Mouse (Mus musculus) heart, embryonic 11.5 days (tissue): Measurements from ENCODE around the gene Arih2. TPM values are rescaled to one million over a fixed set of nuclear protein-coding genes. Genes with fewer than 3 reads are reported as not detected.

Experiments
- ATAC-seq: fragments of 200-750 bp; cut with Nextera tagmentation; replicated peaks from 2 replicates; pipeline ENCODE4 v1.8.0; 2017; ENCODE audit warnings: moderate library complexity; ENCODE audit not compliant: insufficient number of reproducible peaks, low FRiP score, low TSS enrichment
- H3K27ac ChIP-seq: fragments of 300-500 bp; sonication (generic); 2 replicates; pipeline ENCODE4 v1.5.1; 2014; ENCODE audit warnings: mild to moderate bottlenecking, low read depth, low read length
- H3K27me3 ChIP-seq: fragments of 300-500 bp; sonication (generic); 2 replicates; pipeline ENCODE4 v1.6.1; 2014; ENCODE audit warnings: mild to moderate bottlenecking, low read length, mixed read lengths; ENCODE audit not compliant: control insufficient read depth, insufficient read depth
- H3K36me3 ChIP-seq: fragments of 300-500 bp; sonication (generic); 2 replicates; pipeline ENCODE4 v1.6.1; 2014; ENCODE audit warnings: mild to moderate bottlenecking, low read length, moderate library complexity, mixed read lengths; ENCODE audit not compliant: control insufficient read depth, insufficient read depth
- H3K4me1 ChIP-seq: fragments of 300-500 bp; sonication (generic); 2 replicates; pipeline ENCODE4 v1.6.1; 2014; ENCODE audit warnings: low read length; ENCODE audit not compliant: control insufficient read depth, insufficient read depth
- H3K4me2 ChIP-seq: fragments of 300-500 bp; sonication (generic); 2 replicates; pipeline ENCODE4 v1.6.1; 2014; ENCODE audit warnings: mild to moderate bottlenecking, moderate library complexity
- H3K4me3 ChIP-seq: fragments of 300-500 bp; sonication (generic); 2 replicates; pipeline ENCODE4 v1.5.1; 2014; ENCODE audit warnings: low read depth, low read length
- H3K9ac ChIP-seq: fragments of 300-500 bp; sonication (generic); 2 replicates; pipeline ENCODE4 v1.6.1; 2014; ENCODE audit warnings: mild to moderate bottlenecking, low read depth, low read length, moderate library complexity
- H3K9me3 ChIP-seq: fragments of 300-500 bp; sonication (generic); replicated peaks from 2 replicates; pipeline ENCODE4 v1.6.1; 2016; ENCODE audit warnings: low read length; ENCODE audit not compliant: control insufficient read depth
- WGBS: fragments of 180-500 bp; shearing (Covaris S2); extraction: QIAGEN DNeasy Blood & Tissue Kit; methylation state at CpG from one replicate; pipeline ENCODE4 v1.1.7; 2014; ENCODE audit not compliant: insufficient replicate concordance; 5-methylcytosine and 5-hydroxymethylcytosine counted together
- polyA plus RNA-seq: library from polyadenylated mRNA; unstranded; fragments of >200 nt; fragmentation: Nextera tagmentation; extraction: Ambion mirVana; gene quantifications from 2 replicates; pipeline ENCODE4 v1.2.1, GENCODE M21; 2014

Gene Arih2
- polyA plus RNA-seq, 1 experiment from 2014 or later = 37.6 TPM

GRCm38 (mm10) chr9:108633846-108634245, 15.3 kb downstream of the Arih2 start:
- no peak overlapping the region for H3K27ac ChIP-seq
- peaks cover 3% of the 10 kb centered on the region; the same call in 1 of the 2 replicates for H3K4me1 ChIP-seq
- no peak overlapping the region for H3K4me3 ChIP-seq
- H3K27me3 ChIP-seq = no peaks in the 10 kb centered on the region
- no peak for ATAC-seq
- H3K9me3 ChIP-seq = no peaks in the 10 kb centered on the region
- 0 out of 2 replicates have a peak, but pooled peaks cover 2% of the 10 kb centered on the region for H3K36me3 ChIP-seq
- no peak overlapping the region for H3K9ac ChIP-seq
- H3K4me2 ChIP-seq = no peak overlapping the region
- WGBS = 80% methylated on average over 2 of the region's 2 CpGs

GRCm38 (mm10) chr9:108632375-108632774, 16.8 kb downstream of the Arih2 start:
- H3K9me3 ChIP-seq = no peaks in the 10 kb centered on the region
- 85% methylated on average over 5 of the region's 5 CpGs for WGBS
- ATAC-seq = no peak
- H3K4me3 ChIP-seq = no peak overlapping the region
- H3K4me2 ChIP-seq = no peak overlapping the region
- 0 out of 2 replicates have a peak, but pooled peaks cover 2% of the 10 kb centered on the region for H3K36me3 ChIP-seq
- H3K27ac ChIP-seq = no peak overlapping the region
- H3K4me1 ChIP-seq = peaks cover 3% of the 10 kb centered on the region; the same call in 1 of the 2 replicates
- H3K9ac ChIP-seq = no peak overlapping the region
- no peaks in the 10 kb centered on the region for H3K27me3 ChIP-seq

GRCm38 (mm10) chr9:108631631-108632256, 17.4 kb downstream of the Arih2 start:
- 0 out of 2 replicates have a peak, but pooled peaks cover 2% of the 10 kb centered on the region for H3K36me3 ChIP-seq
- H3K27me3 ChIP-seq = no peaks in the 10 kb centered on the region
- H3K27ac ChIP-seq = no peak overlapping the region
- no peak overlapping the region for H3K4me2 ChIP-seq
- WGBS = 59% methylated on average over 5 of the region's 5 CpGs
- H3K4me3 ChIP-seq = no peak overlapping the region
- H3K9me3 ChIP-seq = no peaks in the 10 kb centered on the region
- H3K4me1 ChIP-seq = peaks cover 6% of the 10 kb centered on the region; the same call in 1 of the 2 replicates
- ATAC-seq = no peak
- H3K9ac ChIP-seq = no peak overlapping the region

- Histone ChIP-seq H3K27ac (no peak overlapping the region), H3K9ac (no peak overlapping the region), H3K36me3 (0 out of 2 replicates have a peak, but pooled peaks cover 2% of the 10 kb centered on the region), H3K27me3 (no peaks in the 10 kb centered on the region), H3K4me1 (peaks cover 14% of the 10 kb centered on the region; the same call in 1 of the 2 replicates), H3K4me3 (no peak overlapping the region), H3K9me3 (no peaks in the 10 kb centered on the region), H3K4me2 (no peak overlapping the region)
- WGBS = 81% methylated on average over 1 of the region's 1 CpGs
- no peak for ATAC-seq
Observed at GRCm38 (mm10) chr9:108630683-108631082, 18.5 kb downstream of the Arih2 start.

GRCm38 (mm10) chr9:108628141-108628540, 21.0 kb downstream of the Arih2 start:
- ATAC-seq = no peak
- H3K4me2 ChIP-seq = no peak overlapping the region
- H3K4me1 ChIP-seq = peaks cover 14% of the 10 kb centered on the region; the same call in 1 of the 2 replicates
- no peak overlapping the region for H3K27ac ChIP-seq
- H3K9me3 ChIP-seq = no peaks in the 10 kb centered on the region
- 61% methylated on average over 4 of the region's 4 CpGs for WGBS
- no peak overlapping the region for H3K4me3 ChIP-seq
- no peaks in the 10 kb centered on the region for H3K27me3 ChIP-seq
- no peak overlapping the region for H3K9ac ChIP-seq
- H3K36me3 ChIP-seq = 0 out of 2 replicates have a peak, but pooled peaks cover under 1% of the 10 kb centered on the region

- Histone ChIP-seq H3K9ac (no peak overlapping the region), H3K4me2 (0 out of 2 replicates have a peak overlapping the region, but pooled peaks have one; percentile 4), H3K9me3 (no peaks in the 10 kb centered on the region), H3K4me3 (no peak overlapping the region), H3K27me3 (no peaks in the 10 kb centered on the region), H3K27ac (peak overlapping the region; percentile 41), H3K4me1 (0 out of 2 replicates have a peak, but pooled peaks cover 11% of the 10 kb centered on the region), H3K36me3 (no peaks in the 10 kb centered on the region; the same call in 1 of the 2 replicates)
- ATAC-seq = peak; percentile 83
- 52% methylated on average over 2 of the region's 2 CpGs for WGBS
Observed at GRCm38 (mm10) chr9:108626498-108626897, 22.7 kb downstream of the Arih2 start.

- Histone ChIP-seq H3K4me3 (no peak overlapping the region), H3K9ac (no peak overlapping the region), H3K4me1 (no peaks in the 10 kb centered on the region), H3K27ac (no peak overlapping the region), H3K27me3 (no peaks in the 10 kb centered on the region), H3K9me3 (no peaks in the 10 kb centered on the region), H3K36me3 (peaks cover 14% of the 10 kb centered on the region), H3K4me2 (no peak overlapping the region)
- ATAC-seq = no peak
- 100% methylated on average over 1 of the region's 1 CpGs for WGBS
Observed at GRCm38 (mm10) chr9:108617301-108617700, 31.9 kb downstream of the Arih2 start.

GRCm38 (mm10) chr9:108611488-108611887, 37.7 kb downstream of the Arih2 start:
- 92% methylated on average over 10 of the region's 10 CpGs for WGBS
- Histone ChIP-seq H3K36me3 (peaks cover 35% of the 10 kb centered on the region), H3K4me1 (0 out of 2 replicates have a peak, but pooled peaks cover 3% of the 10 kb centered on the region), H3K9me3 (no peaks in the 10 kb centered on the region), H3K9ac (no peak overlapping the region), H3K4me2 (no peak overlapping the region), H3K27me3 (no peaks in the 10 kb centered on the region), H3K27ac (no peak overlapping the region), H3K4me3 (no peak overlapping the region)
- ATAC-seq = no peak

GRCm38 (mm10) chr9:108608889-108609288, 40.3 kb downstream of the Arih2 start:
- Histone ChIP-seq H3K27me3 (no peaks in the 10 kb centered on the region), H3K27ac (no peak overlapping the region), H3K4me2 (no peak overlapping the region), H3K4me3 (no peak overlapping the region), H3K9ac (no peak overlapping the region), H3K9me3 (no peaks in the 10 kb centered on the region), H3K4me1 (0 out of 2 replicates have a peak, but pooled peaks cover 3% of the 10 kb centered on the region), H3K36me3 (peaks cover 47% of the 10 kb centered on the region)
- ATAC-seq = no peak
- 83% methylated on average over 4 of the region's 4 CpGs for WGBS
